Mouse (Mus musculus) embryonic facial prominence, embryonic 11.5 days (tissue): Measurements from ENCODE around the gene Snx29. TPM values are rescaled to one million over a fixed set of nuclear protein-coding genes. Genes with fewer than 3 reads are reported as not detected.

ENCODE experiments used
- ATAC-seq: fragments of 200-750 bp; cut with Nextera tagmentation; replicated peaks from 2 replicates; pipeline ENCODE4 v1.8.0; 2017; ENCODE audit warnings: low read depth; ENCODE audit not compliant: insufficient number of reproducible peaks, low FRiP score, low TSS enrichment
- DNase-seq: peaks from one replicate; pipeline ENCODE4 v3.0.0-alpha.2; 2015; ENCODE audit warnings: low spot score
- H3K27ac ChIP-seq: fragments of 300-500 bp; sonication (generic); replicated peaks from 2 replicates; pipeline ENCODE4 v1.5.1; 2014; ENCODE audit warnings: mild to moderate bottlenecking, low read depth, low read length, control low read depth
- H3K27me3 ChIP-seq: fragments of 300-500 bp; sonication (generic); 2 replicates; pipeline ENCODE4 v1.6.1; 2014; ENCODE audit warnings: mild to moderate bottlenecking, low read length, moderate library complexity, mixed read lengths; ENCODE audit not compliant: control insufficient read depth, insufficient read depth
- H3K36me3 ChIP-seq: fragments of 300-500 bp; sonication (generic); replicated peaks from 2 replicates; pipeline ENCODE4 v1.6.1; 2014; ENCODE audit warnings: low read depth, mild to moderate bottlenecking, low read length, moderate library complexity, mixed read lengths; ENCODE audit not compliant: control insufficient read depth, insufficient read depth
- H3K4me1 ChIP-seq: fragments of 300-500 bp; sonication (generic); 2 replicates; pipeline ENCODE4 v1.6.1; 2014; ENCODE audit warnings: low read length, mixed read lengths; ENCODE audit not compliant: control insufficient read depth, insufficient read depth
- H3K4me2 ChIP-seq: fragments of 300-500 bp; sonication (generic); 2 replicates; pipeline ENCODE4 v1.6.1; 2014; ENCODE audit warnings: low read depth, mild to moderate bottlenecking, control low read depth, low read length, moderate library complexity
- H3K4me3 ChIP-seq: fragments of 300-500 bp; sonication (generic); 2 replicates; pipeline ENCODE4 v1.5.1; 2014; ENCODE audit warnings: low read depth, low read length, control low read depth
- H3K9ac ChIP-seq: fragments of 300-500 bp; sonication (generic); replicated peaks from 2 replicates; pipeline ENCODE4 v1.6.1; 2014; ENCODE audit warnings: mild to moderate bottlenecking, control low read depth, low read length
- H3K9me3 ChIP-seq: fragments of 300-500 bp; sonication (generic); replicated peaks from 2 replicates; pipeline ENCODE4 v1.6.1; 2016; ENCODE audit warnings: mild to moderate bottlenecking, low read length, inconsistent platforms, mixed read lengths; ENCODE audit not compliant: control insufficient read depth
- WGBS: fragments of 180-500 bp; shearing (Covaris S2); extraction: QIAGEN DNeasy Blood & Tissue Kit; methylation state at CpG from one replicate; pipeline ENCODE4 v1.1.7; 2014; 5-methylcytosine and 5-hydroxymethylcytosine counted together
- polyA plus RNA-seq: library from polyadenylated mRNA; unstranded; fragments of >200 nt; fragmentation: Nextera tagmentation; extraction: Ambion mirVana; gene quantifications from 2 replicates; pipeline ENCODE4 v1.2.1, GENCODE M21; 2014

Snx29 gene
- polyA plus RNA-seq, 1 experiment from 2014 or later, result 7.0 TPM

GRCm38 (mm10) chr16:11696767-11697166 is 374.1 kb downstream of the Snx29 start:
- Histone ChIP-seq H3K27ac (no peak overlapping the region), H3K9me3 (no peaks in the 10 kb centered on the region), H3K4me3 (no peak overlapping the region), H3K36me3 (no peaks in the 10 kb centered on the region), H3K27me3 (no peaks in the 10 kb centered on the region), H3K9ac (no peak overlapping the region), H3K4me1 (no peaks in the 10 kb centered on the region), H3K4me2 (no peak overlapping the region)
- WGBS, result 74% methylated on average over 3 of the region's 3 CpGs
- no peak for ATAC-seq
- no peak for DNase-seq

- H3K9me3 ChIP-seq, result no peaks in the 10 kb centered on the region
- peak; percentile 36 for DNase-seq
- no peak overlapping the region for H3K4me2 ChIP-seq
- no peak overlapping the region for H3K4me3 ChIP-seq
- H3K27ac ChIP-seq, result no peak overlapping the region
- no peaks in the 10 kb centered on the region for H3K27me3 ChIP-seq
- H3K36me3 ChIP-seq, result no peaks in the 10 kb centered on the region
- H3K4me1 ChIP-seq, result no peaks in the 10 kb centered on the region
- peak; percentile 81 for ATAC-seq
- WGBS, result 77% methylated on average over 8 of the region's 8 CpGs
- H3K9ac ChIP-seq, result no peak overlapping the region
These were observed 375.1 kb downstream of the Snx29 start for GRCm38 (mm10) chr16:11697710-11698357.

- Histone ChIP-seq H3K4me2 (no peak overlapping the region), H3K4me1 (no peaks in the 10 kb centered on the region), H3K4me3 (no peak overlapping the region), H3K27ac (no peak overlapping the region), H3K27me3 (no peaks in the 10 kb centered on the region), H3K36me3 (no peaks in the 10 kb centered on the region), H3K9me3 (no peaks in the 10 kb centered on the region), H3K9ac (no peak overlapping the region)
- DNase-seq (no peak), ATAC-seq (no peak)
- 86% methylated on average over 1 of the region's 1 CpGs for WGBS
These were observed 378.9 kb downstream of the Snx29 start for GRCm38 (mm10) chr16:11701579-11701978.

GRCm38 (mm10) chr16:11704096-11704495 is 381.4 kb downstream of the Snx29 start:
- no peak overlapping the region for H3K9ac ChIP-seq
- no peaks in the 10 kb centered on the region for H3K4me1 ChIP-seq
- DNase-seq, result no peak
- no peaks in the 10 kb centered on the region for H3K36me3 ChIP-seq
- no peak overlapping the region for H3K27ac ChIP-seq
- H3K9me3 ChIP-seq, result no peaks in the 10 kb centered on the region
- H3K27me3 ChIP-seq, result no peaks in the 10 kb centered on the region
- H3K4me2 ChIP-seq, result no peak overlapping the region
- no peak for ATAC-seq
- 64% methylated on average over 5 of the region's 5 CpGs for WGBS
- H3K4me3 ChIP-seq, result no peak overlapping the region

- DNase-seq (no peak), ATAC-seq (no peak)
- WGBS, result 84% methylated on average over 4 of the region's 4 CpGs
- H3K9me3 ChIP-seq, result no peaks in the 10 kb centered on the region
- no peaks in the 10 kb centered on the region for H3K4me1 ChIP-seq
- no peak overlapping the region for H3K9ac ChIP-seq
- no peak overlapping the region for H3K4me2 ChIP-seq
- H3K27me3 ChIP-seq, result no peaks in the 10 kb centered on the region
- no peak overlapping the region for H3K27ac ChIP-seq
- H3K36me3 ChIP-seq, result no peaks in the 10 kb centered on the region
- no peak overlapping the region for H3K4me3 ChIP-seq
These were observed 382.7 kb downstream of the Snx29 start for GRCm38 (mm10) chr16:11705456-11705855.

GRCm38 (mm10) chr16:11708097-11708496 is 385.4 kb downstream of the Snx29 start:
- DNase-seq (no peak), ATAC-seq (no peak)
- 95% methylated on average over 2 of the region's 2 CpGs for WGBS
- Histone ChIP-seq H3K27ac (no peak overlapping the region), H3K4me2 (no peak overlapping the region), H3K4me3 (no peak overlapping the region), H3K36me3 (no peaks in the 10 kb centered on the region), H3K9me3 (no peaks in the 10 kb centered on the region), H3K27me3 (no peaks in the 10 kb centered on the region), H3K4me1 (no peaks in the 10 kb centered on the region), H3K9ac (no peak overlapping the region)

- no peak overlapping the region for H3K9ac ChIP-seq
- H3K27ac ChIP-seq, result no peak overlapping the region
- no peak for DNase-seq
- H3K4me2 ChIP-seq, result no peak overlapping the region
- no peaks in the 10 kb centered on the region for H3K27me3 ChIP-seq
- ATAC-seq, result no peak
- 80% methylated on average over 4 of the region's 4 CpGs for WGBS
- H3K4me1 ChIP-seq, result no peaks in the 10 kb centered on the region
- H3K4me3 ChIP-seq, result no peak overlapping the region
- no peaks in the 10 kb centered on the region for H3K9me3 ChIP-seq
- H3K36me3 ChIP-seq, result no peaks in the 10 kb centered on the region
These were observed 386.7 kb downstream of the Snx29 start for GRCm38 (mm10) chr16:11709382-11709781.

- no peak overlapping the region for H3K27ac ChIP-seq
- ATAC-seq, result no peak
These were observed 387.4 kb downstream of the Snx29 start for GRCm38 (mm10) chr16:11709999-11710667.

More at GRCm38 (mm10) chr16:11709999-11710667, 387.4 kb downstream of the Snx29 start:
- H3K9ac ChIP-seq, result no peak overlapping the region
- H3K4me1 ChIP-seq, result no peaks in the 10 kb centered on the region
- whole genome bisulfite sequencing, result 56% methylated on average over 5 of the region's 5 CpGs
- H3K4me3 ChIP-seq, result no peak overlapping the region
- H3K36me3 ChIP-seq, result no peaks in the 10 kb centered on the region
- H3K9me3 ChIP-seq, result no peaks in the 10 kb centered on the region
- H3K4me2 ChIP-seq, result no peak overlapping the region
- H3K27me3 ChIP-seq, result no peaks in the 10 kb centered on the region
- DNase-seq, result no peak
